Mouse (Mus musculus) telencephalon, adult 2 months (tissue): ENCODE results near the gene Itga2b.

Source experiments
- DNase-seq: peaks from one replicate; pipeline ENCODE4 v3.0.0-alpha.2; 2011; ENCODE audit warnings: low read depth, low spot score

Itga2b gene

GRCm38 (mm10) chr11:102435754-102436470, 34.0 kb downstream of the Itga2b start:
- no peak for DNase-seq

GRCm38 (mm10) chr11:102434816-102435705, 34.9 kb downstream of the Itga2b start:
- DNase-seq = no peak

GRCm38 (mm10) chr11:102434406-102434805, 35.5 kb downstream of the Itga2b start:
- no peak for DNase-seq

- DNase-seq = no peak
Observed at GRCm38 (mm10) chr11:102433866-102434265, 36.1 kb downstream of the Itga2b start.

GRCm38 (mm10) chr11:102432896-102433295, 37.0 kb downstream of the Itga2b start:
- DNase-seq = no peak

- DNase-seq = no peak
Observed at GRCm38 (mm10) chr11:102432115-102432843, 37.6 kb downstream of the Itga2b start.

- DNase-seq = no peak
Observed at GRCm38 (mm10) chr11:102431728-102432114, 38.2 kb downstream of the Itga2b start.

- DNase-seq = no peak
Observed at GRCm38 (mm10) chr11:102431018-102431645, 38.8 kb downstream of the Itga2b start.

GRCm38 (mm10) chr11:102430121-102431017, 39.6 kb downstream of the Itga2b start, which contains the start of gene Grn:
Gene Grn (plus strand): TSS chr11:102430315.
- peak; percentile 97 for DNase-seq

- no peak for DNase-seq
Observed at GRCm38 (mm10) chr11:102429551-102429950, 40.4 kb downstream of the Itga2b start.

GRCm38 (mm10) chr11:102428981-102429540, 40.9 kb downstream of the Itga2b start:
- DNase-seq = no peak

- no peak for DNase-seq
Observed at GRCm38 (mm10) chr11:102425555-102426316, 44.2 kb downstream of the Itga2b start.

- DNase-seq = no peak
Observed at GRCm38 (mm10) chr11:102424666-102425065, 45.3 kb downstream of the Itga2b start.

GRCm38 (mm10) chr11:102421559-102421958, 48.4 kb downstream of the Itga2b start:
- no peak for DNase-seq

GRCm38 (mm10) chr11:102418887-102419286, 51.0 kb downstream of the Itga2b start:
- no peak for DNase-seq

- DNase-seq = no peak
Observed at GRCm38 (mm10) chr11:102417160-102417559, 52.8 kb downstream of the Itga2b start.

GRCm38 (mm10) chr11:102415034-102415802, 54.7 kb downstream of the Itga2b start:
- DNase-seq = no peak

GRCm38 (mm10) chr11:102413059-102413458, 56.9 kb downstream of the Itga2b start:
- DNase-seq = no peak

GRCm38 (mm10) chr11:102411704-102412103, 58.2 kb downstream of the Itga2b start:
- DNase-seq = peak; percentile 85
